Mouse (Mus musculus): Measurements from ENCODE around the gene B4galt3.
"Not testable (repeated sequence)": the region's sequence is repeated elsewhere in the genome, so short reads cannot be mapped to it uniquely, and the experiment has no call there.

The B4galt3 gene

DNA sequence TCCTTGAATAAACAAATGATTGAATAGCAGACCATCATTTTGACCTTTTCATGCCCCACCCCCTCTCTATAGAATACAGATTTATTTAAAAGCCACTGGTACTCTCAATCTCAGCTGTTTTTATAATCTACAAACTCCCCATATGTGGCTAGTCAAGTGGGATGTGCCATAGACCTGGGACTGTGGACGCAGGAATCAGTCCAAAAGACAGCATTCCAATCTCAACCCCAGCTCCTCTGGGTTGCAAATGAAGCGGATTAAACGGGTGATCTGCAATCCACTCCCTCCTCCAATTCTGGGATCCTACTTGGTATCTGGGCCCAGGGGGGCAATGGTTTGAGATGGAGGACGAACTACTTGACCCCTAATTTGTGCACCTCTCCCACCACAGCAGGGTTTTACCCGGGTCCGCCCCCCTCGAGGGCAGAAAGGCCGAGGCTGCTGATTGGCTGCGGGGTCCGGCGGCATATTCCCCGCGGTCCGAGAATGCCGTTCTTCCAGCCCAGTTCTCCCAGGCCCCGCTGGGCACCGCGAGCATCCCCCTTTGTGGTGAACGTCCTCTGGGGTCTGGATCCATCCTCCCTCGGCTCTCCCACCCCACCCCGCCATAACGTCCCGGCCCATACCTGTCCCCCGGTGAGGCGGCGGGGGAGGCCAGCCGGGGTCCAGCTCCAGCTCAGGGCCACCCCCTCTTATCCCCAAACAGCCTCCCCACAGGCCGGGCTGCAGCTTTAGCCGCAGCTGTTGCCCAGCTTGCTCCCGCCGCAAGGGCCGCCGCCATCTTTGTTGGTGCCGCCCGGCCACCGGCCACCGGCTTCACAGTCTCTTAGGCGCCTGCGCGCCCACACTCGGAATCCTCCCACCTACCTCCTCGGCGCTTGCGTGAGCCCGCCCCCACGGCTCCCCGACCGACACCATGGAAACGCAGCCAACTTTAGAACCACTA is 17.3 kb downstream of the B4galt3 start, which contains the start of gene Usp21:
Gene Usp21, minus strand, starts transcription at position 856 of the 946 bp plus-strand sequence.
- DNase-seq: peak; percentile 95

GRCm38 (mm10) chr1:171288328-171288727 is 18.2 kb downstream of the B4galt3 start:
- no peak for DNase-seq

- DNase-seq: no peak
Measured at GRCm38 (mm10) chr1:171293351-171293750, 23.2 kb downstream of the B4galt3 start.

GRCm38 (mm10) chr1:171293906-171294297 is 23.8 kb downstream of the B4galt3 start:
- no peak for DNase-seq

DNA sequence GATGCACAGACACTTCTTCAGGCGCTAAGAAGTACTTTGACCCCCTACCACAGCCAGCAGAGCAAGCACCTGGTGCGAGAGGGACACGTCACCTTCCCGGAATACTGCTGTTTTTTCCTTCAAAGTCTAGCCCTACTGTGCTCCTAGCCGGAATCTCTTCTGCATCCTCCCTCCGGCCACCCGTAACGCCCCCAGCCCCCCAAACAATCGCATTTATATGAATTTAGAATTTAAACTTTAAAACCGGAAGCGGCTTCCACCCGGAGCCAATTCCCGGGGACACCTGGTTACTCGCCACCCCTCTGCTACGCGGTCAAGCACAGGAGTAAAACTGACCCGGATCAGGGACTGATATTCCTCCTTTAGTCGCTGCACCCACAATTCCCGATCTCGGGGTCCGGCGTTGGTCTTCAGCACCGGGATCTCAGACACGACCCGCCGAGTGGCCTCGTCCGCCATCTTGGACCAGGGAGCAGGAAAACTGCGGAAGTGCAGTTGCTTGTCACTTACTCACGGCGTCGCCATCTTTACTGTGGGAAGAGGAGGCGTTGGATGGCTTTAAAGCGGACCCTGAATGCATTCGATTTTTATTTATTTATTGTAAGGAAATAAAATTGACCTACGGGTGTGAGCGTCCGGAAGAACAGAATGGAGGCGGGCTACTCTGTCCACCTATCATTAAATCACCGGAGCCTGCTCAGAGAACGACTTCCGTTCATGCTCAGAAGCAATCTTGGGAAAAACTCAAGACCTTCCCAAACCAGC is 24.4 kb downstream of the B4galt3 start, which contains the start of gene Ufc1:
Gene Ufc1, minus strand, starts transcription at position 727 of the 765 bp plus-strand sequence.
- DNase-seq: peak; percentile 84

DNA sequence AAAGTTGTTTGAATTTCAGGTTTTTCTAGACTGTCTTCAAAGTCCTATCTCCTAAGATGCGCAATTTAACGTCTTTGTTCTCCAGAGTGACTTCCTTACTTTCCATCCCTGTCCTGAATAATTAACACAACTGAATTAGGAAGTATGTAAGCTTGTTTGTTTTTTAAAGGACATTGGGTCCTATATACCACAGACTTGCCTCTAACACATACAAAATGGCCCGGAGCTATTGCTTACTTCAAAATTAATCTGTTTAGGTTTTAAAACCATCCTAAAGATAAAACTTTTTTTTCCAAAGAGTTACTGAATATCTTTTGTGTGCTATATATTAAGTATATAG is 24.9 kb downstream of the B4galt3 start:
- DNase-seq: no peak

GRCm38 (mm10) chr1:171298226-171298625 is 28.1 kb downstream of the B4galt3 start:
- no peak for DNase-seq

DNA sequence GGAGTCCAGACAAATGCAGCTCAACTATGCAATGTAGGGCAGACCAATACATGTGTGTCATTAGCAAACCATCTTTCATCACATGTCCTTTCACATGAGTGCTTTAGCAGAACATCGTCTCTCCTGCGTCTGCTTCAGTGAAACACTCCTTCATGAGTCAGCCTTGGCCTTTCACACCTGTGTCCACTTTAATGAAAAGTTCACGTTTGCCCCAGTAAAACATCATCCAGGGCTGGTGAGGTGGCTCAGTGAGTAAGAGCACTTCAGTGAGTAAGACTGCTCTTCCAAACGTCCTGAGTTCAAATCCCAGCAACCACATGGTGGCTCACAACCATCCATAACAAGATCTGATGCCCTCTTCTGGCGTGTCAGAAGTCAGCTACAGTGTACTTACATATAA is 36.0 kb downstream of the B4galt3 start:
- DNase-seq: not testable (repeated sequence)

GRCm38 (mm10) chr1:171309321-171309720 is 39.2 kb downstream of the B4galt3 start:
- DNase-seq: no peak

- no peak for DNase-seq
Measured at GRCm38 (mm10) chr1:171319748-171320147, 49.6 kb downstream of the B4galt3 start.

- DNase-seq: no peak
Measured at GRCm38 (mm10) chr1:171320151-171320550, 50.0 kb downstream of the B4galt3 start.

DNA sequence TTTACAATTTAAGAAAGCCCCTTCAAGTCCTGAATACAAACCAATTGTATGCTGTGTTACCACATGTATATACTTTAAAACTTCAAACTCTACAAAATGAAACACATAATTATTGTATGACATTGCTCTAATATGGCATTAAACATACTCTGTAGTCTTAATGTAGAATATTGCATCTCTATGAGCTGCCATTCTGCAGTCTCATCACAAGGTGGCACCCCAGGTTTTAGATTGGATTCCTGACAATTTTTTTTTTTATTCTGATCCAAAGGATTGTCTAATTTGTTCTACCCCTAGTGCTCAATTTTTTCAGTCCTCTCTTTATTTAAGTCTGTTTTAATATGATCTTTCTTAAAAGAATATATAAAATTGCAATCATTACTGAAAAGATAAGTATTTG is 51.3 kb downstream of the B4galt3 start:
- DNase-seq: peak; percentile 54

- DNase-seq: no peak
Measured at GRCm38 (mm10) chr1:171322012-171322411, 51.9 kb downstream of the B4galt3 start.

DNA sequence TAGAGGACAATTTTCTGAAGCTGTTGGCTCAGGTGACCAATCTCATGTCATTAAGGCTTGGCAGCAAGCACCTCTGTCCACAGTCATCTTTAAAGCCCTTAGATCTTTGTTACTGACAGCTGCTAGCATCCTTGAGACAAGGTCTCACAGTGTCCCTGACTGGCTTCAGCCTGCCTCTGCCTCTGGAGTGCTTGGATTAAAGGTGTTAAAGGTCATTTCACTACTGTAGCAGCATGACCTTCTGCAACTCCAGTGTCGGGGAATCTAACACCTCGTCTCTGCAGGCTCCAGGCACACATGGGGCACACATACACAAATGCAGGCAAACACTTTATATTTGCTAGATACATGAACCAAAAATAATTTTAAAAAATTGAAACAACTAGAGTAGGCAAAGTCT is 55.4 kb downstream of the B4galt3 start:
- no peak for DNase-seq
